22 mouse cellular contexts compared by ENCODE assay signal in genomic region chr12:74971187-74971586, GRCm38 (mm10).
DNase-seq lines count a peak whose midpoint lies in the region; ATAC-seq and TF ChIP-seq lines count a peak whose summit lies in the region.
"Had no signal": no experiment of that assay in that cellular context is flagged by ENCODE, and none has a peak within 500 bp of the region (broad histone marks: within the 10 kb centered on the region; RNA-seq: fewer than 3 reads in every experiment).

No protein-coding gene starts in this region.

- intact Hi-C loops in heart, adult 2 months (cut with DNase I), result no loop called here

- no peak overlapping the region for H3K4me3 ChIP-seq in heart, adult 2 months

- no peaks in the 10 kb centered on the region for H3K4me1 ChIP-seq in heart, adult 2 months (ENCODE audit: control insufficient read depth, insufficient read depth, low read length)

- no peaks in the 10 kb centered on the region for H3K79me2 ChIP-seq in heart, adult 2 months (replicated peaks; ENCODE audit: control insufficient read depth, insufficient read depth, low read length)

- no peaks in the 10 kb centered on the region for H3K27me3 ChIP-seq in heart, adult 2 months (ENCODE audit: control insufficient read depth, insufficient read depth, low read length)
- H3K27me3 ChIP-seq: CH12.LX had no signal

- no peak for TF ChIP-seq EP300 in heart, adult 2 months (IDR thresholded peaks at IDR 0.05; ENCODE audit: insufficient read depth, low read depth, low read length)

- peak; percentile 55 for DNase-seq in Muller cell, postnatal 12 days (ENCODE audit: inconsistent ontology term)
- no peak for DNase-seq in heart, adult 2 months
- no peak for DNase-seq in embryo, embryonic 9.5 days (ENCODE audit: extremely low spot score)
- DNase-seq in thymus, postnatal 10 days (ENCODE audit: low spot score in 2 of 2), result no peak
- DNase-seq: adrenal gland, adult 2 months; adrenal gland, adult 8-10 months; adrenal gland, postnatal 10 days; adrenal gland, postnatal 14 days; adrenal gland, postnatal 25 days; adrenal gland, postnatal 36 days; B cell, adult 2 months; cerebellum, adult 11 months; cerebellum, adult 11-12 months; cerebellum, adult 18-20 months; cerebellum, adult 2 months had no signal

- no peak overlapping the region for H3K9ac ChIP-seq in heart, adult 2 months (ENCODE audit: low read depth, low read length)

- no peak overlapping the region for H3K27ac ChIP-seq in heart, adult 2 months

- peak; percentile 64 for ATAC-seq in granulocyte monocyte progenitor cell, adult 5-6 weeks (replicated peaks; ENCODE audit: poor library complexity, severe bottlenecking)
- 0 out of 2 replicates have a peak, but pooled peaks have one; percentile 33 for ATAC-seq in megakaryocyte progenitor cell, adult 5-6 weeks (replicated peaks; ENCODE audit: poor library complexity)
- ATAC-seq: activated CD4-positive, CD25-positive, alpha-beta regulatory T cell, adult 4 months; CD4-positive, CD25-positive, alpha-beta regulatory T cell, adult 4 months; Patski had no signal

- TF ChIP-seq CTCF in heart, adult 2 months (IDR thresholded peaks at IDR 0.05), result no peak

- 80% methylated on average over 3 of the region's 3 CpGs for WGBS in heart, adult 2 months

- no peaks in the 10 kb centered on the region for H3K36me3 ChIP-seq in heart, adult 2 months (ENCODE audit: control insufficient read depth, insufficient read depth, low read length)
- H3K36me3 ChIP-seq: G1E had no signal

- no peak for TF ChIP-seq POLR2A in heart, adult 2 months (IDR thresholded peaks at IDR 0.05; ENCODE audit: insufficient read depth, low read depth, low read length)
